Mouse (Mus musculus) megakaryocyte-erythroid progenitor cell, adult 5-6 weeks (primary cell): ENCODE results near the gene Fam32a. TPM values are rescaled to one million over a fixed set of nuclear protein-coding genes. Genes with fewer than 3 reads are reported as not detected.

ENCODE experiments used
- ATAC-seq: replicated peaks from 2 replicates; pipeline ENCODE4 v1.8.0; 2016; ENCODE audit warnings: mild to moderate bottlenecking, inconsistent platforms; ENCODE audit not compliant: severe bottlenecking, poor library complexity, low FRiP score, low TSS enrichment
- total RNA-seq, 2 experiments: library from RNA; stranded (forward) in 1 of 2; stranded (reverse) in 1 of 2; fragments of 200-1000, 215-1000 nt in 1 of 2; fragments of >200 nt in 1 of 2; fragmentation: Nextera tagmentation in 1 of 2; gene quantifications; 2 replicates each; pipeline ENCODE4 v1.2.3; 2014 to 2017

The Fam32a gene
- total RNA-seq, 2 experiments from 2014 or later, result 42.0 to 47.2 TPM

- peak; percentile 91 for ATAC-seq
These were observed 20.2 kb downstream of the Fam32a start, which contains the start of gene Ap1m1 for GRCm38 (mm10) chr8:72239499-72240402. Ap1m1 (plus strand) TSS chr8:72240018.

GRCm38 (mm10) chr8:72240403-72240763 is 20.9 kb downstream of the Fam32a start:
- ATAC-seq, result peak; percentile 20

DNA sequence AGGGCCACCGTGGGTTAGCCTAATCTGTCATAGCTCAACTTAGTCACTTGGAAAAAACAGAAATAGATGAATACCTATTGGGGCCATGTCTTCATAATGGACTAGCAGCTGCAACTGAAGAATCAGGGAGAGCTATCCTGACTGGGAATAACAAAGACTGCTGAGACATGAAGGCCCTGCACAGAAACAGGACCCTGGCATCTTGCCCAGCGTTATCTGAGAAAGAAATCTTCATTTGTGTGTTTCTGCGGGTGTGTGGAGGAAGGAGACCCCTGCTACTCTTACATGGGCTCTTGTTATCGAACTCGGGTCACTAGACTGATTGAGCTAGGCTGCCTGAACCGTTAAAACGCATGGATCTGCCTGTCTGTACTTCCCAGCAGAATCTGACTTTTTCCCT is 21.4 kb downstream of the Fam32a start:
- no peak for ATAC-seq

- no peak for ATAC-seq
These were observed 22.7 kb downstream of the Fam32a start for GRCm38 (mm10) chr8:72242226-72242625.

GRCm38 (mm10) chr8:72244610-72245009 is 25.1 kb downstream of the Fam32a start:
- ATAC-seq, result no peak

DNA sequence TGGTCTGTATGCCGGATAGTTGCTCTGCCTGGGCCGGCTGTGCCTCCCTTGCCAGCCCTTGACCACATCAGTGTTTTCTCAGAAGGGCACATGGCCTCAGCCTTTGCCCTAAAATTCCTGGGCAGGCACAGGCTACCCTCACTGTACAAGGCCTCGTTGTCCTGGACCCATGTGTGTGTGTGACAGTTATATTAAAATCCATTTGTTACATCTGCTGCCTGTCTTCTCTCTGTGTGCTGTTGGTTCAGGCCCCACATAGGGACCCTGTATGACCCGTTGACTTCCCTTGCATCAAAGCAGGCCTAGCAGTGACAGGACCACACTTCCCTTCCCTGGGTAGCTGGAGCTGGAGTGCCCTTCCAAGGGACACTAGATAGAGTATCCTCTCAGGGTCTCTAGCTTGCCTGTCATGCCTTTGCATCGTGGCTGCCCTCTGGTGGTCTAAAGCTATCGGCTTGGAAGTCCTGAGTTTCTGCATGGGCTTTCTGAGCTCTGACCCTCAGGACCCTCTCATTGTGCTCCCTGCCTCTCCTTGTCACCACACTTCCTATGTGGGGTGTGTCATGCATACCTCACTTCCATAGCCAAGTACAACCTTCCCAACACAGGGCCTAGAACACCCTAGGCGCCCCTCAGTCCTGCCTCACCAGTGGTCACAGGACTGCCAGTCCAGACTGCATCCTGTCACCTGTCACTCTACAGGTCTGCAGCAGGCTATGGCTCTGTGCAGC is 37.8 kb downstream of the Fam32a start:
- ATAC-seq, result peak; percentile 35

DNA sequence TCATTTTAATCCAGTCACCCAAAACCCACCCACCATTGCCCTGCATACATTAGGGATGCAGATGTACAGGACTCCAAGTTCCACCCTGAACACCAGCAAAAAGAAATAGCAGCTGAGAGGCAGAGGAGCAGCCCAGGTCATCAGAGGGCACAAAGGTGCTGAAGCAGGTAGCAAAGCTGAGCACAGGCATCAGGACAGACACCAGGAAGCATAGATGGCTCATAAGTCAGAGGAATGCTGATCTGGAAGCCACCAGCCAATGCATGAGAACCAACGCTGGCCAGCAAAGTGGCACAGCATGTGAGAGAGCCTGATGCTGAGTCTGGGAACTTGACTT is 38.3 kb downstream of the Fam32a start:
- ATAC-seq, result no peak

DNA sequence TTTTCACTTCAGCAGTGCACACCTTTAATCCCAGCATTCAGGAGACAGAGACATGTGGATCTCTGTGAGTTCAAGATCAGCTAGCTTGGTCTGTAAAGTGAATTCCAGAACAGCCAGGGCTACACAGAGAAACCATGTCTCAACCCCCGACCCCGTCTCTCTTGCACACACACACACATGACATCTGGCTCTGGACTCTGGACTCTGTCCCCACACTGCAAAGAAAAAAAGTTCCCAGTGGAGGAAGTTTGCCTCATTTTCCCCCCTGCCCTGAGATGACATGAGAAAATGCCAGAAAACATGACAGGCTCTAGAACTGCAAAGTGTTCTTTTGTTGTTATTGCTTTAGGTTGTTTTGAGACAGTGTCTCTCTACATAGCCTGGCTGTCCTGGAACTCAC is 40.3 kb downstream of the Fam32a start:
- no peak for ATAC-seq

- no peak for ATAC-seq
These were observed 41.1 kb downstream of the Fam32a start for GRCm38 (mm10) chr8:72260585-72260984.

DNA sequence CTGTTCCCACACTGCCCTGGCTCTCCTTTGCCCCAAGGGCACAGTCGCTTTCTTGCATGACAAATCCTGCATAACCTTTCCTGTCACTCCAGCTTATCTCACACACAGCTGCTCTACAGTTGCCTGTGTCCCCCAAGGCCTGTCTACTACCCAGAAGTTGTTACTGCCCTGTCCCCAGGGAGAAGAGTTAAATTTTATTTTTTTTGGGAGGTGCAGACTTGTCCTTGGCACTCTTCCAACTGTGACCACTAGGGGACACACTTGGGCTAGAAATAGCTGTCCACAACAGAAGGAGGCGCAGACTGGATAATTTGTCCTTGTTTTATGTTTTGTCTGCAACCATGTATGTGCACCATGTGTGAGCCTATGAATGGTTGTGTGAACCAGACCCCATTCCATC is 41.5 kb downstream of the Fam32a start:
- ATAC-seq, result peak; percentile 61

GRCm38 (mm10) chr8:72261431-72261830 is 41.9 kb downstream of the Fam32a start:
- no peak for ATAC-seq

GRCm38 (mm10) chr8:72261872-72262271 is 42.3 kb downstream of the Fam32a start:
- ATAC-seq, result no peak

GRCm38 (mm10) chr8:72262756-72263155 is 43.2 kb downstream of the Fam32a start:
- ATAC-seq, result no peak

DNA sequence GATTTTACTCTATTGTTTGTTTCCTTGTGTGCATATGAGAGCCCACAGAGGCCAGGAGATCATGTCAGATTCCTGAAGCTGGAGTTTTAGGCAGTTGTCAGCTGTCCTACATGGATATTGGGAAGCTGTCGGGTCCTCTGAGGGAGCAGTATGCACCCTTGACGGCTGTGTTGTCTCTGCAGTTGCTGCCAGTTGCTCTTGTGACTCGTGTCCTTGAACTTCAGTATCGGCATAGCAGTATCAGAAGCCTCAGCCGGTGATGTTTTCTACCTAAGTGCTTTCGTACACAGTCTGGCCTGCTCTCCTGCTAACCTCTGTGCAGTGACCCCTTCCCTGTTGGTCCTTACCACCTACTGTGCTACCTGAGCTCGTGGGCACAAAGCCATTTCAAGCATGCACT is 43.9 kb downstream of the Fam32a start:
- no peak for ATAC-seq

DNA sequence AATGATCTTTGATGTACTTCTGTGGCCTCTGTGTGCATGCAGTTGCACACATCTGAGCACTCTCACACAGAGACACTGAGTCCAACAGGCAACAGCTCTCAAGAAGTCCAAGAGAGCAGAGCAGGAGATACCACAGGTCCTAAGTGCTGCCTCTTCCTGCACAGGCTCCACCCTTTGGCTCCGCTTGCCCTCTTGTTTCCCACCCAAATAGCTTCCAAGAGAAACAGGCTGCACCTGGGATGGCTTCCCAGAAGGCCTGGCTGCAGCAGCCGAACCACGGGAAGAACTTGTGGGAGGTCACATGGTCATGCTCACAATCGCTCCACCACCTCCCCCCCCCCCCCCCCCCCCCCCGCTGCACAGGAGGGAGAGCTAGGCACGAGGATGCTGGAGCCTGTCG is 45.8 kb downstream of the Fam32a start:
- ATAC-seq, result no peak

DNA sequence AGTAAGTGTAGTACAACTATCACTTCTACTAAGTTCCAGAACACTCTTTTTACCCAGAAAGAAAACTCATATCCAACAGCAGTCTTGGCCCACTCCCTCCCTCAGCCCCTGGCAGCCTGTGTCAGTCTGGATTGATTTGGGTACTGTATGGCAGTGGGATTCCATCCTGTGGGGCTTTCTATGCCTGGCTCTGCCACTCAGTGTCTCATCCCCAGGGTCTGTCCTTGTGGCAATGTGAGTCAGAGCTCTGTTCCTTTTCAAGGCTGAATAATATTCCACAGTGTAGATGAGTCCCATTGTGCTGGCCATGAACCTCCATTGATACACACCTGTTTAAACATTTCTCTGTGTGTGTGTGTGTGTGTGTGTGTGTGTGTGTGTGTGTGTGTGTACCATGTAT is 47.1 kb downstream of the Fam32a start:
- no peak for ATAC-seq

DNA sequence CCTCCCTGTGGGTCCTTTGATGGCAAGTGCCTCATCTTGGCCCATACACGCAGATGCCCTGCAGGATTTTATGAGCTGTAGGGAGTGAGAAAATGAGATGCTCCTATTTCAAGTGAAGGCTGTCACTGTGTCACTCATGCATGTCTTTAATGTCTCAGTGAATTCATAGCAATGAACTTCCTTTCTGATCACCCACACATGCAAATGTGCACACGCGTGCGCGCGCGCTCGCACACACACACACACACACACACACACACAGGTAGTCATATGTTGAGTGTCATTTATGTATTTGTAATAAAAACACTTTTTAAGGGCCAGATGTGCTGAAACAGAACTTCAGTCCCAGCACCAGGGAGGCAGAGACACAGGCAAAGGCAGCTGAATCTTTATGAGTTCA is 47.6 kb downstream of the Fam32a start:
- ATAC-seq, result no peak

DNA sequence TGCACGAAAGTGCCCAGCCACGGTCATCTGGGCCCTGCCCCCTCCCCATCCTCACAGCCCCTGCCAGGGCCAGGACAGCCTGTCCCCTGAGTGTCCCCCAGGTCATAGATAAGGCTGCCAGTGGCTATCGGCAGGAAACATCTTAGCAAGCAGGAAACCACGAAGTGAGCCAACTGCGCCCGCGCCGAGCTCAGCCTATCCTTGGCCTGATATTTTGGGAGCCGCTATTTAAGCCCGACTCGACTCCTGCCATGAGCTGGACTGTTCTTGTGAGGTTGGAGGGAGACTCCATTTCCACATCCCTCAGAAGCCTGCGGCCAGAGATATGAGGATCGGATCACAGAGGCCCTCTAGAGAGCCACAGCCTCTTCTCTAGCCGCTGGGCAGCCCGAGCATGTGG is 48.8 kb downstream of the Fam32a start:
- ATAC-seq, result peak; percentile 87

- no peak for ATAC-seq
These were observed 51.1 kb downstream of the Fam32a start for GRCm38 (mm10) chr8:72270606-72271005.

DNA sequence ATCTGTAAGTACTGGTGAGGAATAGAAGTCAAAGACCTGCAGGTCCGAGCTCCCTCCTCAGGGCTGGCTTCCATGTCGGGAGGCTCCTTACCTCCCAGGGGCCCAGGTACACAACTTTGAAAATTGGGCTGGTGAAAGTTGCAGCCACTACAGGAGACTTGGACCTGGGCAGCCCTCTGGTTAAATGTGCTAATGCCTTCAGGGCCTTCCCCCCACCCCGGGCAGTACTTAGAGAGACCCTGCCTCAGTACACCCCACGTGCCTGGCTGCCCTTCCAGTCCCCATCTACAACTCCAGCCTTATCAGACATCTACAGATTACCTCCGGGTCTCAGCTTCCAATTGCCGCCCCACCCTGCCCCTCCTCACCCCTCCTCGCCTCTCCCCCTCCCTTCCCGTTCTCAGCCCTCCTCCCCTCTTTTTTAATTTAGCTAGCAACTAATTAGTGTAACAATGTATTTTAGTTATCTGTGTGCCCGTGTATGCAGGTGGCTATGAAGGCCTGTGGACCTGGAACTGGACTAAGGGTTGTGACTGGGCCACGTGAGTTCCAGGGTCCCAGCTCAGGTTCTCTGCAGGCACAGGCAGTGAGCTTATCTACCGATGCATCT is 51.6 kb downstream of the Fam32a start:
- ATAC-seq, result no peak
